Mouse (Mus musculus): Measurements from ENCODE around the gene Taco1.

GRCm38 (mm10) chr11:106073774-106074173, 7.9 kb downstream of the Taco1 start:
- TF ChIP-seq CTCF (IDR thresholded peaks at IDR 0.05; ENCODE audit: low read depth, low read length): no peak
- no peak for TF ChIP-seq POLR2A (IDR thresholded peaks at IDR 0.05; ENCODE audit: borderline replicate concordance, low read depth, low read length)
